Mouse (Mus musculus): ENCODE results near the gene Pard3b.

- TF ChIP-seq CTCF (IDR thresholded peaks at IDR 0.05; ENCODE audit: borderline replicate concordance, control insufficient read depth, extremely low read depth, insufficient read depth, low read length, poor library complexity) (no peak), POLR2A (IDR thresholded peaks at IDR 0.05; ENCODE audit: control insufficient read depth, extremely low read depth, insufficient read depth, low read length, poor library complexity) (no peak)
Observed at GRCm38 (mm10) chr1:62392863-62393262, 754.2 kb downstream of the Pard3b start.

Data from thymus, adult 2 months (tissue).